Mouse (Mus musculus) hindbrain, embryonic 14.5 days (tissue): ENCODE measurements at regions not wholly inside any gene's neighbourhood (a gene's known extent, or its start where the extent isn't known, plus 50 kb on each side); places are given as distances from the start of the nearest gene placed in this dataset.

Experiments used
- ATAC-seq: fragments of 200-750 bp; cut with Nextera tagmentation; 2 replicates; pipeline ENCODE4 v1.8.0; 2017; ENCODE audit warnings: moderate number of reproducible peaks, mild to moderate bottlenecking, moderate TSS enrichment, moderate library complexity; ENCODE audit not compliant: low FRiP score
- DNase-seq: peaks from one replicate; pipeline ENCODE4 v3.0.0-alpha.2; 2015; ENCODE audit warnings: low spot score
- H3K27ac ChIP-seq: fragments of 300-500 bp; sonication (generic); 2 replicates; pipeline ENCODE4 v1.5.1; 2014; ENCODE audit warnings: mild to moderate bottlenecking, moderate library complexity
- H3K27me3 ChIP-seq: fragments of 300-500 bp; sonication (generic); 2 replicates; pipeline ENCODE4 v1.6.1; 2014; ENCODE audit warnings: mild to moderate bottlenecking, low read length, mixed read lengths; ENCODE audit not compliant: control insufficient read depth, insufficient read depth
- H3K36me3 ChIP-seq: fragments of 300-500 bp; sonication (generic); replicated peaks from 2 replicates; pipeline ENCODE4 v1.6.1; 2014; ENCODE audit not compliant: control insufficient read depth, insufficient read depth
- H3K4me1 ChIP-seq: fragments of 300-500 bp; sonication (generic); replicated peaks from 2 replicates; pipeline ENCODE4 v1.6.1; 2014; ENCODE audit warnings: antibody characterized with exemption, low read length, mixed read lengths; ENCODE audit not compliant: control insufficient read depth, insufficient read depth
- H3K4me2 ChIP-seq: fragments of 300-500 bp; sonication (generic); replicated peaks from 2 replicates; pipeline ENCODE4 v1.6.1; 2014; ENCODE audit warnings: mild to moderate bottlenecking, moderate library complexity
- H3K4me3 ChIP-seq: fragments of 300-500 bp; sonication (generic); replicated peaks from 2 replicates; pipeline ENCODE4 v1.5.1; 2014; ENCODE audit warnings: mild to moderate bottlenecking, low read length
- H3K9ac ChIP-seq: fragments of 300-500 bp; sonication (generic); 2 replicates; pipeline ENCODE4 v1.6.1; 2014
- H3K9me3 ChIP-seq: fragments of 300-500 bp; sonication (generic); 2 replicates; pipeline ENCODE4 v1.6.1; 2016; ENCODE audit warnings: low read length; ENCODE audit not compliant: control insufficient read depth
- WGBS: fragments of 180-500 bp; shearing (Covaris S2); extraction: QIAGEN DNeasy Blood & Tissue Kit; methylation state at CpG from one replicate; pipeline ENCODE4 v1.1.7; 2014; 5-methylcytosine and 5-hydroxymethylcytosine counted together

GRCm38 (mm10) chr13:98579731-98580130, 57.5 kb downstream of the Tmem174 start:
- WGBS = 90% methylated on average over 3 of the region's 3 CpGs
- DNase-seq (no peak), ATAC-seq (no peak)
- peaks cover 45% of the 10 kb centered on the region for H3K27me3 ChIP-seq
- no peaks in the 10 kb centered on the region for H3K9me3 ChIP-seq
- no peak overlapping the region for H3K4me2 ChIP-seq
- no peak overlapping the region for H3K9ac ChIP-seq
- H3K27ac ChIP-seq = no peak overlapping the region
- no peak overlapping the region for H3K4me3 ChIP-seq
- H3K4me1 ChIP-seq = no peaks in the 10 kb centered on the region
- no peaks in the 10 kb centered on the region for H3K36me3 ChIP-seq

DNA sequence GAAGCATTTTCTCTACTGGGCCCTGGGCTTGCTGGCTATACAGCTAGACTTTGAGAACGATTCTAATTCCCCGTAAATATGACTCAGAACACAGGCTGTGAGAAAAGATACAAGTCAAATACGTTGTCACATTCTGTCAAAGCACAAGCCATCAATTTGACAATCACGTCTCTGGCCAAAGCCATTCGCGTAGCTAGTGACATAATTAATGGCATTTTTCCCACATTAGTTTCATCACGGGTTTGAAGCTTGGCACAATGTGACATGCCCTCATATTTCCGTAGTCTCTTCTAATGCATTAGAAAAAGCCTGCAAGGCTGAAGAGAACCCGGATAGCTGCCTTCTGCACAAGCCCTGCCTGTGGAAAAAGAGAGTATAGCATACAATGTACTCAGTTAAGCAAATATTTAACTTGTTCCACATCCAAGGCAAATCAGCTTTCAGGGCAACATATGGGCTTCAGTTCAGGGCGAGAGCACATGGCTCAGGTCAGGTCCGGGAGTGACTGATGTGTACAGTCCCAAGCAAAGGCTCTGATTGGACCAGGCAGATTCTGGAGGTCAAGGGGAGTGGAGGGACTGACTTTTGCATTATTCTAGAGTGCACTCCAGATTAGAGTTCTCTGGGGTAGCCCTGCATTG, 58.7 kb downstream of the Tmem174 start:
- Histone ChIP-seq H3K4me2 (no peak overlapping the region), H3K36me3 (no peaks in the 10 kb centered on the region), H3K9me3 (no peaks in the 10 kb centered on the region), H3K4me3 (no peak overlapping the region), H3K27ac (no peak overlapping the region), H3K27me3 (peaks cover 50% of the 10 kb centered on the region), H3K4me1 (0 out of 2 replicates have a peak, but pooled peaks cover 1% of the 10 kb centered on the region), H3K9ac (no peak overlapping the region)
- WGBS = 62% methylated on average over 11 of the region's 11 CpGs
- DNase-seq = no peak
- no peak for ATAC-seq

- peaks cover 19% of the 10 kb centered on the region for H3K4me1 ChIP-seq
- no peak overlapping the region for H3K4me3 ChIP-seq
- H3K9ac ChIP-seq = no peak overlapping the region
- WGBS = 65% methylated on average over 3 of the region's 3 CpGs
- no peak overlapping the region for H3K27ac ChIP-seq
- no peaks in the 10 kb centered on the region for H3K9me3 ChIP-seq
- ATAC-seq (no peak), DNase-seq (no peak)
- no peak overlapping the region for H3K4me2 ChIP-seq
- no peaks in the 10 kb centered on the region for H3K36me3 ChIP-seq
- H3K27me3 ChIP-seq = peaks cover 63% of the 10 kb centered on the region
Observed at GRCm38 (mm10) chr13:98576061-98576460, 61.1 kb downstream of the Tmem174 start.

- Histone ChIP-seq H3K4me3 (no peak overlapping the region), H3K9ac (no peak overlapping the region), H3K27ac (no peak overlapping the region), H3K4me2 (0 out of 2 replicates have a peak overlapping the region, but pooled peaks have one; percentile 58), H3K9me3 (no peaks in the 10 kb centered on the region), H3K4me1 (peaks cover 19% of the 10 kb centered on the region), H3K27me3 (peaks cover 74% of the 10 kb centered on the region), H3K36me3 (no peaks in the 10 kb centered on the region)
- ATAC-seq (no peak), DNase-seq (no peak)
- WGBS = 28% methylated on average over 12 of the region's 12 CpGs
Observed at GRCm38 (mm10) chr13:98574057-98574323, 63.2 kb downstream of the Tmem174 start.

DNA sequence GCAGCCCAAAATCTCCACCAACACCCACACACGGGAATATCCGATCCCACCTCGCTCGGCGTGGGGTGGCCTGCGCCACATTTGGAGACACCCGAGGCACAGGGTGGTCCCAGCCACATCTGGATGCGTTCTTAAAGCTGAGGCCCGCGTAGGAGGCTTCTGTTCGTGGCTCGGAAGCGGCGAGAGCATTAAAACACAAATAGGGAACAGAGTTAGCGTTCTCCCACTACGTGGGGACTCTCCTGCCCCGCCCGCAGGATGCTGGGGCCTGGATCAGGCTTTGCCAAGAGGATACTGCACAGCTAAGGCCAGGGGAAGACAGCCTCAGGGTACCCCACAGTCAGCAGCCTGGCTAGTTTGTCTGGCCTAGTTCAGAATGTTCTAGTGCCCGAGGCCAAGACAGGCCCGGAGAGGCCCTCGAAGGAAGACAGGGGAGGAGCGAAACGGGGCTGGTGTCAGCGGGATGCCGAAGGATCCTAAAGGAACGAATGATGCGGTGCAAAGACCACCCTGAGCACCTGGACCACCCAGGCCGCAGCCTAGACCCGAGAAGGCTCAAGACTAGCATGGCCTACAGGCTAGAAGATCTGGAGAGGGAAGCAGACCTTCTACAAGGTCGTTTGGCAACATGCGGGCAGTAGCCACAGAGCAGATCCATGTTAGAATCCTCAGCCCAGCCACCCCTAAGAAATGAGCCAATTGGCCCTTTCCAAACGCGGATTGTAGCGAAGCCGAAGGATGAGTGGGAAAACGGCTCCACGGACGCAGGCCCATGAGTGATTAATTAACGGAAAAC, 63.8 kb downstream of the Tmem174 start:
- no peaks in the 10 kb centered on the region for H3K36me3 ChIP-seq
- peak overlapping the region; percentile 58 for H3K4me2 ChIP-seq
- 16% methylated on average over 39 of the region's 39 CpGs for WGBS
- ATAC-seq (peak; percentile 34; the same call in 1 of the 2 replicates), DNase-seq (no peak)
- peak overlapping the region; percentile 33; the same call in 1 of the 2 replicates for H3K9ac ChIP-seq
- H3K27ac ChIP-seq = no peak overlapping the region
- H3K4me3 ChIP-seq = peak overlapping the region; percentile 35
- no peaks in the 10 kb centered on the region for H3K9me3 ChIP-seq
- H3K4me1 ChIP-seq = peaks cover 19% of the 10 kb centered on the region
- peaks cover 74% of the 10 kb centered on the region for H3K27me3 ChIP-seq

DNA sequence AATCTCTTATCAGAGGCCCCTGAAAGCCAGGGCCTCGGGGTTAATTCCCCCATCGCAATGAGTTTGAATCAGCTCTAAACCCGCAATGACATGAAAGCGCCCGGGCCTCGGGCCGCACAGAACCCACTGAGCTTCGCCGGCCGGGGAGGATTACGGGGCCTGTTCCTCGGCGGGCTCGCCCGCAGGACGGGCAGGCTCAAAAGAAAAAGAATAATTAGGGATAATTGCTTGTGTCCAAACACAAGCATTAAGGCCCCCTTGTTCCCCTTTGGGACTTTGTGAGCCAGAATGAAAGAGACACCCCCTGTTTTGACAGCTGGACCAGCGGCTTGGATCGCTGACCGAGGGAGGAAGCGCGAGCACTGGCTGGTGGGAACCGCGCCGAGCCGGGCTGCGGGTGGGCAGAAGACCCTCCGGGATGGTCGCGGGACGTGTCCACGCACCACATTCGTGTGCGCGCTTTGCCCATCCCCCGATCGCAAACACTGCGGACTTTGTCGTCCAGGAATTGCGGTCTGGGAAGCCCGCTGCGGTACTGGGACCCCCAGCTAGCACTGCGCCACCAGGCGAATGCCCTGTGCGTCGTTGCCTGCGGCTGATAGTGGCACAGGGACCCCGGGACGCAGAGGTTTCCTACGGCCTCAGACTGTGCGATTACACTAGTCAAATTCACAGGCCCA, 64.5 kb downstream of the Tmem174 start:
- H3K9me3 ChIP-seq = no peaks in the 10 kb centered on the region
- under 1% methylated on average over 50 of the region's 50 CpGs for WGBS
- no peaks in the 10 kb centered on the region for H3K36me3 ChIP-seq
- 0 out of 2 replicates have a peak, but pooled peaks have one; percentile 34 for ATAC-seq
- DNase-seq = peak; percentile 40
- H3K9ac ChIP-seq = peak overlapping the region; percentile 33; the same call in 1 of the 2 replicates
- H3K27me3 ChIP-seq = peaks cover 74% of the 10 kb centered on the region
- peak overlapping the region; percentile 35 for H3K4me3 ChIP-seq
- peak overlapping the region; percentile 58 for H3K4me2 ChIP-seq
- no peak overlapping the region for H3K27ac ChIP-seq
- peaks cover 19% of the 10 kb centered on the region for H3K4me1 ChIP-seq

- ATAC-seq = no peak
- H3K9ac ChIP-seq = no peak overlapping the region
- peak overlapping the region; percentile 35 for H3K4me3 ChIP-seq
- peaks cover 19% of the 10 kb centered on the region for H3K4me1 ChIP-seq
- H3K9me3 ChIP-seq = no peaks in the 10 kb centered on the region
- H3K27me3 ChIP-seq = peaks cover 74% of the 10 kb centered on the region
- WGBS = 4% methylated on average over 11 of the region's 14 CpGs
- no peak overlapping the region for H3K27ac ChIP-seq
- no peak for DNase-seq
- H3K36me3 ChIP-seq = no peaks in the 10 kb centered on the region
- H3K4me2 ChIP-seq = peak overlapping the region; percentile 58
Observed at GRCm38 (mm10) chr13:98572011-98572570, 65.1 kb downstream of the Tmem174 start.

- no peaks in the 10 kb centered on the region for H3K36me3 ChIP-seq
- WGBS = 61% methylated on average over 3 of the region's 3 CpGs
- DNase-seq (no peak), ATAC-seq (no peak)
- H3K9ac ChIP-seq = no peak overlapping the region
- no peak overlapping the region for H3K4me2 ChIP-seq
- H3K9me3 ChIP-seq = no peaks in the 10 kb centered on the region
- H3K4me3 ChIP-seq = no peak overlapping the region
- peaks cover 68% of the 10 kb centered on the region for H3K27me3 ChIP-seq
- H3K4me1 ChIP-seq = peaks cover 19% of the 10 kb centered on the region
- H3K27ac ChIP-seq = no peak overlapping the region
Observed at GRCm38 (mm10) chr13:98571051-98571450, 66.2 kb downstream of the Tmem174 start.

- Histone ChIP-seq H3K4me2 (no peak overlapping the region), H3K4me1 (no peaks in the 10 kb centered on the region), H3K27me3 (no peaks in the 10 kb centered on the region), H3K27ac (no peak overlapping the region), H3K4me3 (no peak overlapping the region), H3K9me3 (no peaks in the 10 kb centered on the region), H3K9ac (no peak overlapping the region), H3K36me3 (no peaks in the 10 kb centered on the region)
- ATAC-seq (no peak), DNase-seq (no peak)
- WGBS = 76% methylated on average over 6 of the region's 6 CpGs
Observed at GRCm38 (mm10) chr13:98555693-98556092, 63.9 kb upstream of the Gm10320 start.
